ENCODE assay signal across 9 mouse cellular contexts in genomic region chr3:51417485-51417884, GRCm38 (mm10). TPM values are rescaled to one million over a fixed set of nuclear protein-coding genes. Genes with fewer than 3 reads are reported as not detected.
A peak's percentile ranks its signal among the peaks of the same experiment; 100 is the strongest.
DNase-seq lines count a peak whose midpoint lies in the region; ATAC-seq and TF ChIP-seq lines count a peak whose summit lies in the region.
"Had no signal": no experiment of that assay in that cellular context is flagged by ENCODE, and none has a peak within 500 bp of the region (broad histone marks: within the 10 kb centered on the region; RNA-seq: fewer than 3 reads in every experiment).

No protein-coding gene starts in this region.

- 53% methylated on average over 2 of the region's 2 CpGs for WGBS in heart, embryonic 14.5 days
- 58% methylated on average over 2 of the region's 2 CpGs for WGBS in hindbrain, embryonic 12.5 days
- WGBS in midbrain, embryonic 12.5 days = 49% methylated on average over 2 of the region's 2 CpGs

- peak overlapping the region; percentile 75 for H3K4me2 ChIP-seq in heart, embryonic 14.5 days (ENCODE audit: low read length)
- H3K4me2 ChIP-seq in hindbrain, embryonic 12.5 days (replicated peaks) = peak overlapping the region; percentile 86
- H3K4me2 ChIP-seq in midbrain, embryonic 12.5 days (replicated peaks) = peak overlapping the region; percentile 80

- in situ Hi-C loops in ES-E14 (cut with MboI; ENCODE audit: low sequenced_read_pairs in 2 of 2, unreplicated experiment in 2 of 2) = no loop called here

- H3K27ac ChIP-seq in heart, embryonic 14.5 days (replicated peaks in 1 of 2; ENCODE audit: control insufficient read depth in 1 of 2, insufficient read depth in 1 of 2, low read depth in 2 of 2, low read length in 2 of 2) = no peak overlapping the region
- no peak overlapping the region for H3K27ac ChIP-seq in ES-E14 (ENCODE audit: insufficient read depth, low read depth, low read length, poor library complexity, severe bottlenecking)
- H3K27ac ChIP-seq in hindbrain, embryonic 12.5 days = no peak overlapping the region
- no peak overlapping the region for H3K27ac ChIP-seq in midbrain, embryonic 12.5 days (replicated peaks)

- H3K36me3 ChIP-seq in heart, embryonic 14.5 days (ENCODE audit: control insufficient read depth, insufficient read depth, low read length) = no peaks in the 10 kb centered on the region
- no peaks in the 10 kb centered on the region; the same call in 1 of the 2 replicates for H3K36me3 ChIP-seq in ES-E14 (ENCODE audit: control insufficient read depth, insufficient read depth, low read length, poor library complexity, severe bottlenecking)
- no peaks in the 10 kb centered on the region for H3K36me3 ChIP-seq in hindbrain, embryonic 12.5 days
- H3K36me3 ChIP-seq in midbrain, embryonic 12.5 days = 0 out of 2 replicates have a peak, but pooled peaks cover 2% of the 10 kb centered on the region

- peaks cover 0 to 16% of the 10 kb centered on the region in 2 experiments; a peak in 2 of 4 replicates for H3K4me1 ChIP-seq in heart, embryonic 14.5 days (ENCODE audit: control insufficient read depth in 2 of 2, insufficient read depth in 2 of 2, low read length in 2 of 2)
- H3K4me1 ChIP-seq in ES-E14 (ENCODE audit: control insufficient read depth in 2 of 2, insufficient read depth in 2 of 2, low read length in 2 of 2, poor library complexity in 1 of 2) = peaks cover 3 to 7% of the 10 kb centered on the region in 2 experiments
- H3K4me1 ChIP-seq in hindbrain, embryonic 12.5 days = peaks cover 24% of the 10 kb centered on the region
- H3K4me1 ChIP-seq in midbrain, embryonic 12.5 days = peaks cover 23% of the 10 kb centered on the region

- DNase-seq in heart, postnatal 4 days = no peak
- no peak for DNase-seq in ES-E14 (ENCODE audit: low read depth, low spot score)
- no peak for DNase-seq in frontal cortex, postnatal 14 days (ENCODE audit: low spot score in 2 of 2)
- DNase-seq in T-cell, adult 2 months (ENCODE audit: low spot score) = no peak

- no peak for ATAC-seq in heart, embryonic 14.5 days (ENCODE audit: insufficient number of reproducible peaks, insufficient read depth, low FRiP score, low read depth)
- no peak for ATAC-seq in hindbrain, embryonic 12.5 days (ENCODE audit: low FRiP score)
- no peak for ATAC-seq in midbrain, embryonic 12.5 days (ENCODE audit: low FRiP score, low read depth)
- no peak for ATAC-seq in megakaryocyte-erythroid progenitor cell, adult 5-6 weeks (replicated peaks; ENCODE audit: low FRiP score, low TSS enrichment, poor library complexity, severe bottlenecking)
- ATAC-seq: Patski had no signal

- H3K9me3 ChIP-seq in heart, embryonic 14.5 days (ENCODE audit: control insufficient read depth, low read length) = no peaks in the 10 kb centered on the region
- no peaks in the 10 kb centered on the region for H3K9me3 ChIP-seq in ES-E14 (ENCODE audit: control insufficient read depth, insufficient read depth, low read depth, low read length)
- no peaks in the 10 kb centered on the region for H3K9me3 ChIP-seq in hindbrain, embryonic 12.5 days (replicated peaks)
- H3K9me3 ChIP-seq in midbrain, embryonic 12.5 days = no peaks in the 10 kb centered on the region

- peak overlapping the region in 1 of 2 experiments; percentile 99; a peak in 3 of 4 replicates for H3K4me3 ChIP-seq in heart, embryonic 14.5 days (ENCODE audit: control insufficient read depth in 1 of 2, insufficient read depth in 1 of 2, low read depth in 1 of 2, low read length in 2 of 2)
- H3K4me3 ChIP-seq in ES-E14 (ENCODE audit: insufficient read depth in 1 of 2, low read depth in 1 of 2, low read length in 2 of 2, poor library complexity in 1 of 2, severe bottlenecking in 1 of 2) = peak overlapping the region; percentile 95 to 97; a peak in 3 of 4 replicates
- peak overlapping the region; percentile 91 for H3K4me3 ChIP-seq in hindbrain, embryonic 12.5 days
- peak overlapping the region; percentile 100 for H3K4me3 ChIP-seq in midbrain, embryonic 12.5 days

- H3K27me3 ChIP-seq in heart, embryonic 14.5 days (ENCODE audit: control insufficient read depth, insufficient read depth, low read length) = no peaks in the 10 kb centered on the region
- H3K27me3 ChIP-seq in hindbrain, embryonic 12.5 days = no peaks in the 10 kb centered on the region
- H3K27me3 ChIP-seq in midbrain, embryonic 12.5 days = no peaks in the 10 kb centered on the region
- H3K27me3 ChIP-seq: Patski had no signal

- peak overlapping the region; percentile 98; the same call in 1 of the 2 replicates for H3K9ac ChIP-seq in heart, embryonic 14.5 days (ENCODE audit: low read length)
- no peak overlapping the region for H3K9ac ChIP-seq in ES-E14 (ENCODE audit: insufficient read depth, low read depth, low read length, poor library complexity, severe bottlenecking)
- H3K9ac ChIP-seq in hindbrain, embryonic 12.5 days = no peak overlapping the region
- no peak overlapping the region; the same call in 1 of the 2 replicates for H3K9ac ChIP-seq in midbrain, embryonic 12.5 days (replicated peaks)

TF ChIP-seq in ES-E14, 5 proteins besides CTCF, POLR2A, EP300 and RAD21:
- no peak for TF ChIP-seq ZC3H11A (IDR thresholded peaks at IDR 0.05; ENCODE audit: borderline replicate concordance, low read depth, low read length)
- TF ChIP-seq ZNF384 (IDR thresholded peaks at IDR 0.05; ENCODE audit: low read depth, low read length) = no peak
- no peak for TF ChIP-seq CHD2 (IDR thresholded peaks at IDR 0.05; ENCODE audit: low read depth, low read length)
- TF ChIP-seq HCFC1 (IDR thresholded peaks at IDR 0.05; ENCODE audit: borderline replicate concordance, insufficient read depth, low read length) = no peak
- TF ChIP-seq MAFK (IDR thresholded peaks at IDR 0.05; ENCODE audit: insufficient read depth, low read depth, low read length) = no peak
TF ChIP-seq in ES-E14: peak in this region for 0.

RNA-seq across cellular contexts. Expression of gene Naa15, which starts 2.5 kb away (rescaled TPM):
- 28.9 and 30.7 TPM in 2 replicates for polyA plus RNA-seq in heart, embryonic 14.5 days (2014; fragmentation: Nextera tagmentation; extraction: Ambion mirVana)
- total RNA-seq in heart, postnatal 4 days (2021) = 10 to 100 TPM; 62.3 to 65.8 TPM
- 43.7 and 53.4 TPM in 2 replicates for total RNA-seq in ES-E14 (2012; rRNA removed)
- polyA plus RNA-seq in hindbrain, embryonic 12.5 days (2016; fragmentation: Nextera tagmentation; extraction: Ambion mirVana) = 68.1 and 69.0 TPM in 2 replicates
- 70.7 and 75.8 TPM in 2 replicates for polyA plus RNA-seq in midbrain, embryonic 12.5 days (2016; fragmentation: Nextera tagmentation; extraction: Ambion mirVana)
- total RNA-seq in megakaryocyte-erythroid progenitor cell, adult 5-6 weeks (2014; fragmentation: Nextera tagmentation) = 116 and 129 TPM in 2 replicates
- 123 and 152 TPM in 2 replicates for total RNA-seq in megakaryocyte-erythroid progenitor cell, adult 5-6 weeks (2017)

RNA-seq across cellular contexts. Expression of gene Ndufc1, which starts 8.7 kb away (rescaled TPM):
- 1,752 and 1,832 TPM in 2 replicates for polyA plus RNA-seq in heart, embryonic 14.5 days (2014; fragmentation: Nextera tagmentation; extraction: Ambion mirVana)
- total RNA-seq in heart, postnatal 4 days (2021) = 1,000 to 10,000 TPM; 1,091 to 1,121 TPM
- 152 and 231 TPM in 2 replicates for total RNA-seq in ES-E14 (2012; rRNA removed)
- 692 and 752 TPM in 2 replicates for polyA plus RNA-seq in hindbrain, embryonic 12.5 days (2016; fragmentation: Nextera tagmentation; extraction: Ambion mirVana)
- 707 and 785 TPM in 2 replicates for polyA plus RNA-seq in midbrain, embryonic 12.5 days (2016; fragmentation: Nextera tagmentation; extraction: Ambion mirVana)
- 273 and 323 TPM in 2 replicates for total RNA-seq in megakaryocyte-erythroid progenitor cell, adult 5-6 weeks (2014; fragmentation: Nextera tagmentation)
- 64.5 and 116 TPM in 2 replicates for total RNA-seq in megakaryocyte-erythroid progenitor cell, adult 5-6 weeks (2017)

RNA-seq across cellular contexts. Expression of gene Mgarp, which starts 20.9 kb away (rescaled TPM):
- polyA plus RNA-seq in heart, embryonic 14.5 days (2014; fragmentation: Nextera tagmentation; extraction: Ambion mirVana) = 7.7 and 8.6 TPM in 2 replicates
- total RNA-seq in heart, postnatal 4 days (2021) = under 1 TPM; 0.45 to 0.95 TPM
- 12.5 and 17.5 TPM in 2 replicates for total RNA-seq in ES-E14 (2012; rRNA removed)
- polyA plus RNA-seq in hindbrain, embryonic 12.5 days (2016; fragmentation: Nextera tagmentation; extraction: Ambion mirVana) = 5.0 and 5.3 TPM in 2 replicates
- polyA plus RNA-seq in midbrain, embryonic 12.5 days (2016; fragmentation: Nextera tagmentation; extraction: Ambion mirVana) = 11.7 and 19.2 TPM in 2 replicates
- not detected in 2 replicates for total RNA-seq in megakaryocyte-erythroid progenitor cell, adult 5-6 weeks (2014; fragmentation: Nextera tagmentation)
- not detected in 2 replicates for total RNA-seq in megakaryocyte-erythroid progenitor cell, adult 5-6 weeks (2017)
